Mouse (Mus musculus): ENCODE measurements around the gene Mapre3.

DNA sequence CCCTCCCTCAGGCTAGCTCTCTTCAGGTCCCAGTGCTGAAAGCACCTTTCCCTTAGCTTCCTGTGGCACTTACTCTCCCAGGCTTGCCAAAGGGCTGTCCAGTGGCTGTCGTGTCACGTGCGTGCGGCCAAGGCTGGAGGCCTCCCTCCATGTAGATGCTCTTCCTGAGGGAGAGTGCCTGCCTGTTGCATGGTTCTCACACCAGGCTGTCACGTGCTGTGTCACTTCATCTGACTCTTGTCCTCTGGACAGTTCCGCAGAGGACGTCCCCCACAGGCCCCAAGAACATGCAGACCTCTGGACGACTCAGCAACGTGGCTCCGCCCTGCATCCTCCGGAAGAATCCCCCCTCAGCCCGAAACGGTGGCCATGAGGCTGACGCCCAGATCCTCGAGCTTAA, 49.9 kb downstream of the Mapre3 start:
- no peak for TF ChIP-seq CTCF (conservative IDR thresholded peaks at IDR 0.05; ENCODE audit: low read length)
- no peak for TF ChIP-seq NANOG (IDR thresholded peaks at IDR 0.05; ENCODE audit: borderline replicate concordance, low read length)
- TF ChIP-seq POU5F1 (IDR thresholded peaks at IDR 0.05; ENCODE audit: borderline replicate concordance, low read length): no peak

Data from E14TG2a.4 (cell line).